Mouse (Mus musculus) kidney, adult 2 months (tissue): Measurements from ENCODE around the gene Esrrg.

Experiments used
- CTCF ChIP-seq: fragments of 200-500 bp; conservative IDR thresholded peaks from 2 replicates; pipeline ENCODE4 v1.5.1; 2011; ENCODE audit warnings: low read depth, mild to moderate bottlenecking, control low read depth, low read length, moderate library complexity, mixed read lengths; ENCODE audit not compliant: insufficient read depth, insufficient read length
- POLR2A ChIP-seq: fragments of 200-500 bp; IDR thresholded peaks from one replicate; pipeline ENCODE4 v1.6.1; 2011; ENCODE audit warnings: low read depth, low read length, control low read depth

GRCm38 (mm10) chr1:187609853-187610230 is 1.3 kb downstream of the Esrrg start:
- TF ChIP-seq CTCF (no peak), POLR2A (no peak)
